ENCODE assay signal across 17 mouse cellular contexts in the genomic region with DNA sequence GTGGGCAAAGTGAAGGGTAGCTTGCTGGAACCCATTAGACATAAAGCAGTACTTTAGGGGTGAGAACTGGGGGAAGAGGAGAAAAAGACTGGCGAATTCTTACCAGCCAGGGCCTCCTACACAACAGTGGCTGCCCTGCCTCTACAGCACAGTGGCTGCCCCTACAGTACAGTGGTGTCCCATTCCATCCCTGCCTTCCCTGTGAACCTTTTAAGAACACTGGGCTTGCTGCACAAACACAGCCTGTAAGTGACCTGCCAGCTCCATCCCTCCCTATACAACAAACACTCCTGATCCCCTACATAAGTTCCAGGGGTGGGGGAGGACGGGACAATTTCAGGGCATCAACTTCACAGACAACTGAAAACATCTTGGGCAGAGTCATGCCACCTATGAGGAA.
"Had no signal": no experiment of that assay in that cellular context is flagged by ENCODE, and none has a peak within 500 bp of the region (broad histone marks: within the 10 kb centered on the region; RNA-seq: fewer than 3 reads in every experiment).

No protein-coding gene starts in this region.

- H3K27ac ChIP-seq: limb, embryonic 12.5 days; liver, embryonic 13.5 days; lung, embryonic 15.5 days; macrophage; neural tube, embryonic 12.5 days; stomach, embryonic 15.5 days had no signal

- H3K4me3 ChIP-seq: limb, embryonic 12.5 days; liver, embryonic 13.5 days; lung, embryonic 15.5 days; megakaryocyte, embryonic 14.5 days; midbrain, embryonic 12.5 days; neural tube, embryonic 12.5 days; stomach, embryonic 15.5 days had no signal

- DNase-seq: kidney, adult 2 months; kidney, postnatal 10 days; layer of hippocampus, adult 9-11 months; layer of hippocampus, postnatal 36 days; liver; liver, embryonic 13.5 days; liver, postnatal 0 days; lung, postnatal 14 days; thymus, postnatal 36 days had no signal

- H3K4me2 ChIP-seq: limb, embryonic 12.5 days; liver, embryonic 13.5 days; lung, embryonic 15.5 days; midbrain, embryonic 12.5 days; neural tube, embryonic 12.5 days; stomach, embryonic 15.5 days had no signal

- H3K36me3 ChIP-seq: limb, embryonic 12.5 days; liver, embryonic 13.5 days; lung, embryonic 15.5 days; midbrain, embryonic 12.5 days; neural tube, embryonic 12.5 days; stomach, embryonic 15.5 days had no signal

- H3K9ac ChIP-seq: limb, embryonic 12.5 days; liver, embryonic 13.5 days; liver, postnatal 0 days; lung, embryonic 15.5 days; neural tube, embryonic 12.5 days; stomach, embryonic 15.5 days had no signal

- H3K4me1 ChIP-seq: liver, embryonic 13.5 days; lung, embryonic 15.5 days; megakaryocyte, embryonic 14.5 days had no signal

- H3K27me3 ChIP-seq: limb, embryonic 12.5 days; liver, embryonic 13.5 days; lung, embryonic 15.5 days; megakaryocyte, embryonic 14.5 days; stomach, embryonic 15.5 days had no signal

- ATAC-seq: intestine, embryonic 16.5 days; liver, postnatal 0 days had no signal

- H3K9me3 ChIP-seq: limb, embryonic 12.5 days; liver, embryonic 13.5 days; lung, embryonic 15.5 days; midbrain, embryonic 12.5 days; neural tube, embryonic 12.5 days; stomach, embryonic 15.5 days had no signal
